Mouse (Mus musculus) heart, postnatal 10 days (tissue): Measurements from ENCODE around the gene Dab2ip. TPM values are rescaled to one million over a fixed set of nuclear protein-coding genes. Genes with fewer than 3 reads are reported as not detected.

Experiments
- DNase-seq, 2 experiments: peaks; one replicate each; pipeline ENCODE4 v3.0.0; 2021
- intact Hi-C: fragments of 180-260 bp; cut with DNase I; formaldehyde crosslinking; loops from one replicate; pipeline ENCODE4 v1.15.1; 2025
- total RNA-seq, 2 experiments: library from RNA; stranded (reverse); gene quantifications; 2 replicates each; pipeline ENCODE4 v1.2.3; 2021

Gene Dab2ip
- total RNA-seq, 2 experiments from 2014 or later, result 55.7 to 64.7 TPM

DNA sequence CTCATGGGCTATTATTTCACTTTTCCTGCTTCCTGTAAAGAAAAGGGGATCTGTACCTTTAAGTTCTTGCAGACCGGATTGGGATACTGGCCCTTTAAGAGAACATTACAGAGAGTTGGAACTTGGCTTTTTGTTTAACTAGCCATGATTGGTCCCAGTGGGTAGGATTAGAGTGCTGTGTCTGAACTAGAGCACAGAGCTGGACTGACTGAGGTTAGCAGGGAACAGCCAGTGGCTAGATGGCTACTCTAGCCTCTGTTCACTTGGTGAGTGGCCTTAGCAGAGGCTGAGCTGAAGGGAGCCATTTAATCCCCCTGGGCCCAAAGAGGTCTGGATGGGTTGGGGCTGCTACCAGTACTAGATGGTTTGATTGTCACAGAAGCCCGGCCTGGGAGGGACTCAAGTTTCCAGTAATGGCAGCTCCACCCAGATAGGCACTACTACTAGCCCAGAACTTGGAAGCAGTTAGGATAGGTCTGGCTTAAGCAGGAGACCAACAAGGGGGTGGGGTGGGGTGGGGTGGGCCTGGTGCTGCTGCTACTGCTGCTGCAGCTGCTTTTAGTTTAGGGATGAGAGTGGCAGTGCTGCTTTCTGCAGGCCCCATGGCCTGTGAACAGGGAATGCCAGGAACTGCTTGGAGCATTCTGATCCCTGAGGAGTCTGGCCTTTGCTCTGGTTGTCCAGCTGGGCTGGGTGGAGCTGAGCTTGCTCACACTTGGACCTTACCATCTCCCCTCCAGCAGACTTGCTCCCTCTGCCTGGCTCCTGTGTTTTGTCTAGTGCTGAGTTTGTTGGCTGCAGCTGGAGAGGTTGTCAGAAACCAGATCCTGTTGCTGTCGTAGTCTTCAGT lies 138.7 kb downstream of the Dab2ip start:
- intact Hi-C loops, result no loop called here
- DNase-seq, result peak; percentile 76 to 80

DNA sequence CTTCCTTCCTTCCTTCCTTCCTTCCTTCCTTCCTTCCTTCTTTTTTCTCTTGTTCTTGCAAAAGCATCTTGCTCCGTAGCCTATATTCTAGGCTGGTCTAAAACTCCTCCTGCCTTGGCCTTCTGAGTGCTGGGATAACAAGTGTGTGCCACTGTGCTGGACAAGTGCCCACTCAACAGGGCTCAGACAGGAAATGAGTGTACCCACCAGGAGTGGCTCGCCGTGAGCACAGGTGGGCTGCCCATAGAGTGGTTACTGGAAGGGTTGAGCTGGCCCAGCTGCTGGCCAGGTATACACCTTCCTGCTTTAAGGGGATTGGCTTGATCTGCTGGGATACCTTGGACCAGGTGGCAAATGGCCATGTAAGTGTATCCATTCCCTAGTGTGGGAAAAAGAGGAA lies 139.7 kb downstream of the Dab2ip start:
- DNase-seq, result no peak
- intact Hi-C loops, result no loop called here

DNA sequence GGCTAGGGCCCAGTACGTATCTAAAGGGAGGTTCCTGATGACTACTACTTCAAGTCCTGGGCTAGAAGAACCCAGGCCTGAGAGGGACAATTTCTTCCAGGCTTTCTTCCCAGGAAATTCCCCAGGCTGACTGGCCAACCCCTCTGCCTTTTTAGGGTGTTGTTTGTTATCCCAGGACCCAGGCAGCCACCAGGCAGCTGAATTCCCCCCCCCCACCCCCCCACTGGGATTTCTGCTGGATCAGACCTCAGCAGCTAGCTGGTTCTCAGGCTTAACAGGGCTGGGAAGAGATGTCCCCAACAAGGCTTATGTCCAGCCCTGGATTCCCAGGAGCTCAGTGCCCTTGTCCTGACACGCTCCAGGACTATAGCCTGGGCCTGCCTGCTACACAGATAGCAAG lies 142.9 kb downstream of the Dab2ip start:
- intact Hi-C loops, result no loop called here
- no peak for DNase-seq

DNA sequence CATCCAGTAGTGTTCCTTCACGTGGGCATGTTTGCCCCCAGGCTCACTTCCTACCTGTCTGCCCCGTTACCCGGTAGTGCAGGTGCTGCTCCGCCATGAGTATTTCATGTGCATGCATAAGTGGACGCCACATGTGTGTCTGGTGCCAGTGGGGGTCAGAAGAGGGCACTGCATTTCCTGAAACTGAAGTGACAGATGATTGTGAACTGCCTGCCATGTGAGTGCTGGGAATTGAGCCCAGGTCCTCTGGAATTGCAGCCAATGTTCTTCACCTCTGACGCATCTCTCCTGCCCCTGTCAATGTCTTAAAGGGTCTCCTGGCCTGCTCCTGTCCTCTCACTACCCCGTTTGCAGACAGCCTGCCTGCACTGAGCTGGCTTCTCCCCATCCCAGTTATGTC lies 143.9 kb downstream of the Dab2ip start:
- intact Hi-C loops, result no loop called here
- no peak for DNase-seq

DNA sequence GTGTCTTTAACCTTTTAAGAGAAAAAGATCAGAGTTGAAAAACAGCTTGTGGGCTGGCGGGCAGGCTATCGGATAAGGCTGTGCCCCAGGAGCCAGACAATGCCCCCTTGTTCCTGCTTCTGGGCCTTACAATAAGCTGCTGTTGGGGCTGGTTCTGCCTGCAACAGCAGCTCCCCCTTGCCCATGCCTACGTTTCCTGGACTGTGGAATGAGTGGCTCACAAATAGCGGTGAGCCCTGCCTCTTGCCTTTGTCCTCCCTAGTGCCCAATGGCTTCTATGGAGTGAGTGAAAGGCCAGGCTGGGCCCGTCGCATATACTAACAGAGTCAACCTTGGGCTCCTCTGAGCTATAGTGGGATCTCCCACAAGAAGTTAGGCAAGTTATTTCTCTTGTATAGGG lies 144.5 kb downstream of the Dab2ip start:
- intact Hi-C loops, result no loop called here

DNA sequence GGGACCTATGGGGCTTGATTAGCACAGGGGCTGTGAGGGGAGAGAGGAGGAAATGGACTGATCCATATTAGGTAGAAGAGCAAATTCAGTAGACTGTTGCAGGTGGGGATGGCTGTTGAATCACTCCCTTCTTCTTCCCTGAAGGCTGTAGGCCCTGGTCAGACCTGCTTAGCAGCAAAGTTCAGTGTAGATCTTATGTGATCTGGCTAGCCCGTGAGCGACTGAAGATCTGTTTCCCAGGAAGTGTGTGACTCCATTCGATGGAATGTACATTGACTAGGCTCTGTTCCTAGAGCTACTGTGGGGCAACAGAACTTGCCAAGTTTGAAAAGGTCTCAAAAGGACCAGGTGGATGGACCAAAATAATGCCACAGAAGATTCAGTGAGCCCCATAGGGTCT lies 145.2 kb downstream of the Dab2ip start:
- DNase-seq, result no peak
- intact Hi-C loops, result no loop called here

More for the DNA sequence above, 144.5 kb downstream of the Dab2ip start:
- DNase-seq, result no peak

DNA sequence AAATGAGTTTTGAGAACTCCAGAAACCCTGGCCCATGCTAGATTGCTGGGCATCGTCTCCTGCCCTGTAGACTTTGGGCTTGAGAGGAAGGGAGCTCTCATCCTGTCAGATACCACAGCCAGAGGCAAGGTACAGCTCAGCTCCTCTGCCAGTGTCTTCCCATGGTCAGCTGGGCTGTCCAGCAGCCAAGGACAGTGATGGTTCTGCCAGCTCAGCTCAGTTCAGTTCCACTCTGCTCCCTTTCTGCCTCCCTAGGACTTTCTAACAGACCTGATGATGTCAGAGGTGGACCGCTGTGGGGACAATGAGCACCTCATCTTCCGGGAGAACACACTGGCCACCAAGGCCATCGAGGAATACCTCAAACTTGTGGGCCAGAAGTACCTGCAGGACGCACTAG lies 154.5 kb downstream of the Dab2ip start:
- intact Hi-C loops, result no loop called here
- no peak for DNase-seq

DNA sequence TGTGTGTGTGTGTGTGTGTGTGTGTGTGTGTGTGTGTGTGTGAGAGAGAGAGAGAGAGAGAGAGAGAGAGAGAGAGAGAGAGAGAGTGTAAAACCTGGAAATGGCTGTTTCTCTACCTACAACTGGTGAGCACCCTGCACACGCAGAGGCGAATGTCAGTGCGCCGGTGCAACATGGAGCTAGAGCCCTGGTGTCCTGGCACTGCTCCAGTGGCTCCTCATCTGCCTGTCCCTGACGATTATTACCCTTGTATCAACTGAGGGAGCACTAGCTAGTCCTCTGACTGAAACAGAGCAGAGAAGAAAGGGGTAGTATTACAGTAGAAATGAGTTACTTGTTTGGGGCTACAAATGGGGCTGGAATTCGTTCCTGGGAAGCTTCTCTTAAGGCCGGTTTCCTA lies 155.4 kb downstream of the Dab2ip start:
- intact Hi-C loops, result no loop called here
- no peak for DNase-seq

DNA sequence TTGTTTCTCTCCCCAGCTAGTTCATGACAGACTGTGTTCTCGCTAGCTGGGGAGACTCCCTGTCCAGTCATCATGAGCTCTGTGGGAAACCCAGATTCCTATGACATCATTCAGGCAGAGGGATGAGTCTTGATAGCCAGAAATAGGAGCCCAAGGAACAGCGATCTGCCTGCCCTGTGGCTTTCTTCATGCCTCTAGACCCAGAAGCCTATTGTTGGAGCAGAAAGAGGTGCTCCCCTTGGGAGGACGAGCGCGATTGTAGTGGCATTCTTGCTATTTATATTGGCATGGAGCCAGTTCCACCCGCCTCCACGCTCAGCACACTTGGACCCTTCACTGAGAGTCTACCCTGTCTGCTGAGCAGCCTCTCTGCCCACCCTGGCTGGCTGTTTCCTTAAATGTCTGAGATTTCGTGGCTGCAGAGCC lies 156.7 kb downstream of the Dab2ip start:
- peak; percentile 58 to 62 for DNase-seq
- intact Hi-C loops, result loop anchor here (1.0 kb wide), 1 partner anchor 57 kb away; no protein-coding TSS in a partner anchor

DNA sequence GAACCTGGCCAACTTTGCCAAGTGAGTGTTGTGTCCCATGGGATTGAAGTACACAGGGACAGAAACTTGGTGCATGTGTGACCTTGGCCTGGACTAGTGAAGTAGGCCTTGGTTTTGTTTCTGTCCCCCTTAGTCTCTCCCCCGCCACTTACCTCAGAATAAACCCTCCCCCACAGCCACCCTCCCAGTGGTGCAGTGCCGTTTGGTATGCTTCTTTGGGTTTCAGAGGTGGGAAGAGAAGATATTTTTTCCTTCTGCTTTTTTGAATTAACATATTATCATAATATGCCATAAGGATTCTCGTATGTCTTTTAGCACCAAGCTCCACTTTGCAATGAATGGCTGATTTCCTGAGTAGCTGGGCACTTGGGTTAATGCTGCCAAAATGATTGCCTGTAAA lies 157.4 kb downstream of the Dab2ip start:
- DNase-seq, result no peak
- intact Hi-C loops, result loop anchor here (1.0 kb wide), 1 partner anchor 58 kb away; no protein-coding TSS in a partner anchor

DNA sequence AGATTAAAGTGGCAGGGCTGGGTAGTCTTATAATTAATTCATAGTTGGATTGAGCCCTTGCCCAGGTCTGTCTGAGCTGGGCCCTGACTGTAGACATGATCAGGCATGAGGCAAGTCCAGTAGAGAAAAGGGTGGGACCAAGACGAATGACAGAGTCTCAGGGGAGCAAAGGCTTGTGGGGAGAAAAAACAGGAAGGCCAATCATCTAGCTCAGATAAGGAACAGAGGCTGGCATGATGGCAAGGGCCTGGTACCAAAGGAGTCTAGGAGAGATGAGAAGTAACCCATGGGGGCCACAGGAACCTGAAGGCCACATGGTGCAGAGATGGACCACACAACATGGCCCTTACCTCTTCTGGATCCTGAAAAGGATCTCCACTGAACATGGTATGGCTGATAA lies 158.1 kb downstream of the Dab2ip start:
- DNase-seq, result no peak
- intact Hi-C loops, result no loop called here

DNA sequence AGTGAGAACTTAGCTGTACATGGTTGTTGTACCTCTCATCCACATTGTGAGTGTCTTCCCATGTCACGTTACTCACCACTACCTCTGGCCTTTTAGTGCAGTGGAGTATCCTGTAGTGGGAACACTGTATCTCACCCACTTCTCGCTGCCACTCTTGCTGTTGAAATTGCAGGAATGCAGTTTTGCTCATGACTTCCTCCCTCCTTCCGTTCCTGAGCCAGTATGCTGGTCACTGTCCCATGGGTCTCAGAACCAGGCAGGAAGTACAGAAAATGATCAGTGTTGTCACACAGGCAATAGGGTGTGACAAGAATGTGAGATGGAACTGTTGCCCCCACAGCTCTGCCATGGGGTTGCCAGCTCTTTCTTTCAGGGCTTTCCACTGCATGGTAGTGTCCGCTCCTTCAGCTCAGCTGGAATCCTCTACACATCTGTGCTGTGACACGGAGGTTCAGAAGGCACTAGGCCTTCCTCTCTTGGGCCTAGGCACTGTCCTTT lies 160.0 kb downstream of the Dab2ip start:
- intact Hi-C loops, result no loop called here
- DNase-seq, result no peak

DNA sequence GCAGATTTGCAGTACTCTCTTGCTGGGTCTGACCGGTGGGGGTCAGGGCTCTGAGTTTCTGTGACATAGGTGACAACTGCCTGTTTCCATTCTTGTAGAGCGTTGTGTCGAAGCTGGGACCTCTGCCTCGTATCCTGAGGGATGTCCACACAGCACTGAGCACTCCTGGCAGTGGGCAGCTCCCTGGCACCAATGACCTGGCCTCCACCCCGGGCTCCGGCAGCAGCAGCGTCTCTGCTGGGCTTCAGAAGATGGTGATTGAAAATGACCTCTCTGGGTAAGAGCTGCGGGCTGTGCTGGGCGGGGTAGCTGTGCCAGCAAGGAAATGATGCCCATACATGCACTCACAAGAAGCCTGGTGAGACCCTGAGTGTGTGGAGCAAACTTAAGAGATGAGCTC lies 160.6 kb downstream of the Dab2ip start:
- no peak for DNase-seq
- intact Hi-C loops, result no loop called here

DNA sequence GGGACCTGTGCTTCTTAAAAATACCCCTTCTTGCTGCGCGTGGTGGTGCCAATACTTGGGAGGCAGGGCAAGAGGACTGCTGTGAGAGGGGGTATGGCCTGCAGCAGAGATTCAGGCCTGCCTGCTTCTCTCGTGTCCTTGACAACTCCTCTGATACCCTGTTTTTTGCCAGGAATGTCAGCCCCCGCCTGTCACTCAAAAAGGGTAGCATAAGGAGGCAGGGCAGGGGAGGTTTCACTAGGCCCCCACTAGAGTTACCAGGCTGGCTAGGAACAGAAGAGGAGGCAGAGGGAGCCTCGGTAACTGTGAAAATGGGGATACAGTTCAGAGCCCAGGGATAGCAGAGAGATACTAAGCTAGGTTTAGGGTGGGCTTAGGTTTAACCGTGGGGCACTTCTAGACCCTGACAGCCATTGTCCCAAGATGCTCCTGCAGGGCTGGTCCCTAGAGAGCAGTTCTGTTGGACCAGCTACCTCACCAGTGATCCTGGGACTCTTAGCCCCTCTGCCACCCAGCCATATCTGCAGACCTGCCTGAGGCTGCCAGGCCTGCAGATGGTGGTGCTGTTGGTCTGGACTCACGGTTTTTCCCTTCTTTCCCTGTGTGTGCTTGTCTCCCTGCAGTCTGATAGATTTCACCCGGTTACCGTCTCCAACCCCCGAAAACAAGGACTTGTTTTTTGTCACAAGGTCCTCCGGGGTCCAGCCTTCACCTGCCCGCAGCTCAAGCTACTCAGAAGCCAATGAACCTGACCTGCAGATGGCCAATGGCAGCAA lies 161.4 kb downstream of the Dab2ip start:
- intact Hi-C loops, result no loop called here
- DNase-seq, result no peak

DNA sequence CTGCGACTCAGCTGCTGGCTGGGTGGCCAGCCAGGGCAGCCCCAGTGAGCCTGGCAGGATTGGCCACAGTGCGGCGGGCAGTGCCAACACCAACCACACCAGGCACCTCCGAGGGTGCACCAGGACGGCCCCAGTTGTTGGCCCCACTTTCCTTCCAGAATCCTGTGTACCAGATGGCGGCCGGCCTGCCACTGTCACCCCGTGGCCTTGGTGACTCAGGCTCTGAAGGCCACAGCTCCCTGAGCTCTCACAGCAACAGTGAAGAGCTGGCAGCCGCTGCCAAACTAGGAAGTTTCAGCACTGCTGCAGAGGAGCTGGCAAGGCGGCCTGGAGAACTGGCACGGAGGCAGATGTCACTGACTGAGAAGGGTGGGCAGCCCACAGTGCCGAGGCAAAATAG lies 162.0 kb downstream of the Dab2ip start:
- DNase-seq, result peak in 1 of 2 experiments; percentile 43
- intact Hi-C loops, result no loop called here

DNA sequence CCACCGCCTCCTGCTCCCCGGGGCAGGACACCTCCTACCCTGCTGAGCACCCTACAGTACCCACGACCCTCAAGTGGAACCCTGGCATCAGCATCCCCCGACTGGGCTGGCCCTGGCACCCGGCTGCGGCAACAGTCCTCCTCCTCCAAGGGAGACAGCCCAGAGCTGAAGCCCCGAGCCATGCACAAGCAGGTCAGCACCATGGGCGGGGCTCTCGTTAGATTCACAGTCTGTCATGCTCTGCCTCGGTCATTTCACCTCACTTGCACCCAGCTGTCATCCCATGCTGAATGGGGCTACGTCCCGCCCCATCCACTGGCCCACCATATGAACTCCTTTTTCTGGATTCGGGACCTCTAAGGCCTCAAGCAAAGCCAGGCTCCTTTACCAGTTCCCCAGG lies 162.5 kb downstream of the Dab2ip start:
- no peak for DNase-seq
- intact Hi-C loops, result no loop called here

DNA sequence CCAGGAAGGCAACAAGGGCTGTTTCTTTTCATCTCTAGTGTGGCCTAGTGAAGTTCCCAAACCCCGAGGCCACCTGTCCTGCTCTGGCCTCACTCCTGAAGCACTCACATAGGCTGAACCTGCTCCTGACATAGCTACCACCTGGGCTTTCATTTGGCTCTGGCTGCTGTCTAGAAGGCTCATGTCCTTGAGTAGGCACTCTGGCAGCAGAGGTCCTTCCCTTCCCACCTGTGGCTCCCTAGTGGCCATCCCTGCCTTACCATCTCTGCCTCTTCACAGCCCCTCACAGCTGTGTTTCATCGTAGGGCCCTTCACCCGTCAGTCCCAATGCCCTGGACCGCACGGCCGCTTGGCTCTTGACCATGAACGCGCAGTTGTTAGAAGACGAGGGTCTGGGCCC lies 162.9 kb downstream of the Dab2ip start:
- DNase-seq, result no peak
- intact Hi-C loops, result no loop called here

DNA sequence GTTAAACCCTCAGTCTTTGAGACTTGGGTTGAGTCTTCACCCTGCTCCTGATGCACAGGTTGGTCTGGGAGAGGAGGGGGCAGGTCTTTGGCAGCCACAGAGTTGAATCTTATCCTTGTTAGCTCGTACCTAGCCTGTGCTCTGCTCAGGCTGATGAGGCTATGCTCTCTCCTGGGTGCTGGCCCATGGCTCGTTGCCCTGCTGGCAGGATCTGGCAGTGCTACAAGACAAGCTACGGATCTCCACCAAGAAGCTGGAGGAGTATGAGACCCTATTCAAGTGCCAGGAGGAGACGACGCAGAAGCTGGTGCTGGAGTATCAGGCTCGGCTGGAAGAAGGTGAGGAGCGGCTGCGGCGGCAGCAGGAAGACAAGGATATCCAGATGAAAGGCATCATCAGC lies 164.8 kb downstream of the Dab2ip start:
- DNase-seq, result no peak
- intact Hi-C loops, result no loop called here

DNA sequence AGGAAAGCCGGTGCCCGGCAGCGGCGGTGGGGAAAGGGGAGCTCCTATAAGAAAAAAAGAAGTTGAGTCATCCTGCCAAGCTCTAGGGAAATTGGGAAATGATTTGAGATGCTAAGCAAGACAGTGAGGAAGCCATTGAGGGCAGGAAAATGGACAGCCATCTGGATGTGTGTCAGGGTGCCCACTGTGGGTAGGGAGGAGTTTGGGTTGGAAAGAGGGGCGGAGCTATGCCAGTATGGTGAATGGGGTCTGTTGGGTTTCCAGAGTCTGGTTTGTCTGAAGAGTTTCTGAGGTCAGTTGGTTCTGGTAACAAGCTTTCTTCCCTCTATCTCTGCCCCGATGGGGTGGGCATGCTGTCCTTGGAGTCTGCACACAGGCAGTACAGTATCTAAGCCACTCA lies 165.2 kb downstream of the Dab2ip start:
- intact Hi-C loops, result no loop called here
- DNase-seq, result no peak

DNA sequence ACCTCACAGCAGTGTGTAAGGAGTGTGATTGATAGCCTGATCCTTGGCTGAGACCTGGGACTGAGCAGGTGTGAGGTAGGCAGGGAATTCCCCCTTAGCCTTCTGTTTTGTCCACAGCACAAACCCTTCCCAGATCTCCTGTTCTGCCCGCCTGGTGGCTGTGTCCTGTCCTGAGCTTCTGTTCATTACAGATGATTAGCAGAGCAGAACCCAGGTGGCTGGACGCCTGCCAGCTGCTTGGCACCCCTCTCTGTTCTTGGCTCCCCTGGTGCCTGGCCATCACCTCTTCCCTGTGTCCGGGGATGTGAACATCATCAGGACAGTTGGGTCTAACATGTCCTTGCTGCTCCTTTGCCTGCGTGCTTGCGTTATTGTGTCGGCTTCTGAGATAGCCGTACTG lies 165.6 kb downstream of the Dab2ip start:
- no peak for DNase-seq
- intact Hi-C loops, result no loop called here

DNA sequence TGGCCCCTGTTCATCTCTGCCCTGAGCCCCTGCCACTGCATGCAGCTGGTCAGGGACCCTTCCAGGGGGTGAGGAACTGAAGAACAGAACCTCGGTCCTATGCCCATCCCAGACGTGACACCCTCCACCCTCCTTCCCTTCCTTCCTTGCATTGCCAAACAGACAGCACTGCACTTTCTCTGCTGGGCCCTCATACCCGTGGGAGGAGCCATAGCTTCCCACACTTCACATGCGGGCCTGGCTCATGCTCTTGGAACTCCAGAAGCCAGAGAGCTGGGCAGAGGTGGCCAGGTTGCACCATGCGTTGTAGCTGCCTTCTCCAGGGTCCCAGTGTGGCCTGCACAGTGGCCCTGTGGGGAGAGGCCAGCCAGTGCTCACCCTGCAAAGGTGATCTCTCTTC lies 170.6 kb downstream of the Dab2ip start:
- no peak for DNase-seq
- intact Hi-C loops, result loop anchor here (5.0 kb wide), 1 partner anchor 179 kb away; no protein-coding TSS in a partner anchor
